Mouse (Mus musculus) forebrain, embryonic 14.5 days (tissue): ENCODE results near the gene Rnf151. TPM values are rescaled to one million over a fixed set of nuclear protein-coding genes. Genes with fewer than 3 reads are reported as not detected.

ENCODE experiments used
- ATAC-seq: fragments of 200-750 bp; cut with Nextera tagmentation; 2 replicates; pipeline ENCODE4 v1.8.0; 2017; ENCODE audit warnings: mild to moderate bottlenecking, moderate library complexity
- DNase-seq: peaks from one replicate; pipeline ENCODE4 v3.0.0-alpha.2; 2015; ENCODE audit warnings: low spot score
- H3K27ac ChIP-seq: fragments of 300-500 bp; sonication (generic); 2 replicates; pipeline ENCODE4 v1.5.1; 2014; ENCODE audit warnings: low read depth, mild to moderate bottlenecking, control low read depth, low read length, moderate library complexity
- H3K27me3 ChIP-seq: fragments of 300-500 bp; sonication (generic); replicated peaks from 2 replicates; pipeline ENCODE4 v1.6.1; 2014; ENCODE audit warnings: low read length, control low read depth, mixed read lengths; ENCODE audit not compliant: control insufficient read depth, insufficient read depth
- H3K36me3 ChIP-seq: fragments of 300-500 bp; sonication (generic); 2 replicates; pipeline ENCODE4 v1.6.1; 2014; ENCODE audit warnings: low read length, control low read depth; ENCODE audit not compliant: control insufficient read depth, insufficient read depth
- H3K4me1 ChIP-seq: fragments of 300-500 bp; sonication (generic); 2 replicates; pipeline ENCODE4 v1.6.1; 2014; ENCODE audit warnings: antibody characterized with exemption, low read length, control low read depth; ENCODE audit not compliant: control insufficient read depth, insufficient read depth
- H3K4me2 ChIP-seq: fragments of 300-500 bp; sonication (generic); 2 replicates; pipeline ENCODE4 v1.6.1; 2014; ENCODE audit warnings: mild to moderate bottlenecking, control low read depth, low read length
- H3K4me3 ChIP-seq: fragments of 300-500 bp; sonication (generic); 2 replicates; pipeline ENCODE4 v1.5.1; 2014; ENCODE audit warnings: low read depth, low read length, control low read depth
- H3K9ac ChIP-seq: fragments of 300-500 bp; sonication (generic); 2 replicates; pipeline ENCODE4 v1.6.1; 2014; ENCODE audit warnings: mild to moderate bottlenecking, low read length, control low read depth, moderate library complexity
- H3K9me3 ChIP-seq: fragments of 300-500 bp; sonication (generic); replicated peaks from 2 replicates; pipeline ENCODE4 v1.6.1; 2016; ENCODE audit warnings: low read length, control low read depth, mixed read lengths; ENCODE audit not compliant: control insufficient read depth
- WGBS: fragments of 180-500 bp; shearing (Covaris S2); extraction: QIAGEN DNeasy Blood & Tissue Kit; methylation state at CpG from one replicate; pipeline ENCODE4 v1.1.7; 2014; 5-methylcytosine and 5-hydroxymethylcytosine counted together
- polyA plus RNA-seq: library from polyadenylated mRNA; unstranded; fragments of >200 nt; fragmentation: Nextera tagmentation; extraction: Ambion mirVana; gene quantifications from 2 replicates; pipeline ENCODE4 v1.2.1, GENCODE M21; 2014

Gene Rnf151
- polyA plus RNA-seq, result not detected in 2 replicates

DNA sequence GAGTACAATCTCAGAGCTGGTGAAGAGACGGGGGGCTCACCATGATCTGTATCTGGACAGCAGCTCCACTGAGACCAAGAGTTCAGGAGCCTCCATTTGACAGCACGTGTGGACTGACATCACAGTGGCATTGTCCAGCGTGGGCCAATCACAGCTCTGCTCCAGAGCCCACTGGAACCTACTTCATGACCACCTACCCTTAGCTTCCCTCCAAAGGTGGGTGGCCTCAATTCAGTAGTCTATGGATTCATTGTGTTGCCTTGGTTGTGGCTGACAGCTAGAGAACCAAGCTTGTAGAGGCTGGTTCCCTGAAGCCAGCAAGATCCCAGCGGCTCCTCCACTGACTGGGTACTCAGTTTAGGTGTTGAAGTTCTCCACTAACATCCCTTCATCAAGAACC lies at the start of gene Rnf151, which contains the start of gene Rps2:
Gene Rnf151 (minus strand): TSS at position 121 of the 400 bp plus-strand sequence.
Gene Rps2 (plus strand): TSS at position 174 of the 400 bp plus-strand sequence.
- no peak within 1 kb of the TSS for H3K27ac ChIP-seq
- ATAC-seq (no peak), DNase-seq (no peak)
- H3K4me3 ChIP-seq, result peak within 1 kb of the TSS; percentile 64
- 86% methylated on average over 4 of the region's 4 CpGs for WGBS
- H3K9ac ChIP-seq, result no peak within 1 kb of the TSS
- peak within 1 kb of the TSS; percentile 57 for H3K4me2 ChIP-seq
- no peaks in the 10 kb centered on the region for H3K9me3 ChIP-seq
- H3K27me3 ChIP-seq, result no peaks in the 10 kb centered on the region
- H3K36me3 ChIP-seq, result peaks cover 39% of the 10 kb centered on the region
- H3K4me1 ChIP-seq, result peaks cover 8% of the 10 kb centered on the region

DNA sequence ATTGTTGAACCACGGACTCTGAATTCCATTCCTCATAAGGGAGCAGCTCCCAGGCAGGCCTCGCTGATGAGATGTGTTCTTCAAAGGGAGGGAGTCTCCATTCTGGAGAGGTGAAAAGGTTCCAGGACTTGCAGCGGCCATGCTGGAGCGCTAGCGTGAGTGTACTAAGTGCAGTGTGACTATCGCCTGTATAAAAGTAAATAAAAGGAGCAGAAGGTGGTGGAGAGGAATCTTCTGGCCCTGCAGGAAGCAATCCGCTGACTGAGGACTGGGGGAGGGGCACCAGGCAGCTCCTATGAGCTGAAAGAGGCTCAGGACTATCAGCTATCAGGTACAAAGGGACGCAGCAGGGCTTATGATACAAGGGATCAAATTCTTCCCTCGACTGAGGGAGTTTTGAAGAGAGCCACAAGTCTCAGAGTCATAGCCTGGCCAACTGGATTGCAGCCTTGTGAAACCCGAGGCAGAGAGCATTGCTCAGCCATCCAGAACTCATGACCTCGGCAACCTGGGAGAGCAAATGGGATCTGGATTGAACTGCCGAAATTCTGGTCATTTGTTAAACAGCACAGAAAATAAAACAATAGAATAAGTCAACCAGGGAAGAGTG lies 48.5 kb upstream of the Rnf151 start:
- 23% methylated on average over 12 of the region's 12 CpGs for WGBS
- no peak overlapping the region for H3K27ac ChIP-seq
- H3K4me1 ChIP-seq, result no peaks in the 10 kb centered on the region
- H3K9ac ChIP-seq, result no peak overlapping the region
- no peaks in the 10 kb centered on the region for H3K9me3 ChIP-seq
- ATAC-seq (no peak), DNase-seq (no peak)
- no peaks in the 10 kb centered on the region for H3K27me3 ChIP-seq
- H3K4me2 ChIP-seq, result no peak overlapping the region
- H3K36me3 ChIP-seq, result no peaks in the 10 kb centered on the region
- no peak overlapping the region for H3K4me3 ChIP-seq

DNA sequence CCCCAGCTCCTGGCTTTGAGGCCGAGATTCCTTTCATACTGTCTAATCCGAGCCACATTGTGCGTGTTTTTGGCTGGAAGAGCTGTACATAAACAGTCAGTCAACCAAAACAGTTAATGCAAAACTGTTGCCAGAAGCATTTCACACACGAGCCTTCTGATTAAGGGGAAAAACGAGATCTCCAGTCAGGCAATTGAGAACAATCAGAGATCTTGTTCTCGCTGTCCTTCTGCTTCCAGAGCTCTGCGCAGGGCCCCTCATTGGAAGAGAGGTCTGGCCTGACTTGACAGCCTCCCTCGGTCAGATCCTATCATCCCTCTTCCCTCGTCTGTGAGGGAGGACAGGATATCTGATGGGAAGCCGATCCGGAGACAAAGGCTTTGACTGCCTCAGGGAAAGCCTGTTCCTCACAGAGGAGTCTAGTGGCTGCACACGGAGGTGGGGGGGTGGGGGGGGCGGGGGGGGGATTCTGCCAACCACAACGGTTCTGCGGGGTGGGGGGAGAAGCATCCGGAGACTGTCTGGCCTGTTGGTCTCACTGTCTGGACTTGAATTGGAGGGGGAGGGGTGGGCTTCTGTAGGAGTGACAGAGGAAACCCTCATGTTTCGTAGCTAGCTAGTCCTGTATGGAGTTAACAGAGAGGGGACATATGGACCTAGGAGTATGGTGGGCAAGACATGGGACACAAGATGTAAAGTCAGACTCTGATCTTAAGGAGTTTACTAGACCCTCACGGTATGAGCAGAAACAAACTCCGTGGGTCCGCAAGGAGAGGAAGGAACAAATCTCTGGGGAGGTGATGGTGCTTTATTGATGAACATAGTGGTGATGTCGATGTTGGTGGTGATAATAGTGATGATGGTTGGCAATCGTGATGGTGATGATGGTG lies 47.4 kb upstream of the Rnf151 start:
- Histone ChIP-seq H3K36me3 (no peaks in the 10 kb centered on the region), H3K4me1 (no peaks in the 10 kb centered on the region), H3K4me2 (no peak overlapping the region), H3K9ac (no peak overlapping the region), H3K27ac (no peak overlapping the region), H3K9me3 (no peaks in the 10 kb centered on the region), H3K4me3 (no peak overlapping the region), H3K27me3 (no peaks in the 10 kb centered on the region)
- WGBS, result 56% methylated on average over 21 of the region's 22 CpGs
- DNase-seq, result peak; percentile 14
- ATAC-seq, result no peak

DNA sequence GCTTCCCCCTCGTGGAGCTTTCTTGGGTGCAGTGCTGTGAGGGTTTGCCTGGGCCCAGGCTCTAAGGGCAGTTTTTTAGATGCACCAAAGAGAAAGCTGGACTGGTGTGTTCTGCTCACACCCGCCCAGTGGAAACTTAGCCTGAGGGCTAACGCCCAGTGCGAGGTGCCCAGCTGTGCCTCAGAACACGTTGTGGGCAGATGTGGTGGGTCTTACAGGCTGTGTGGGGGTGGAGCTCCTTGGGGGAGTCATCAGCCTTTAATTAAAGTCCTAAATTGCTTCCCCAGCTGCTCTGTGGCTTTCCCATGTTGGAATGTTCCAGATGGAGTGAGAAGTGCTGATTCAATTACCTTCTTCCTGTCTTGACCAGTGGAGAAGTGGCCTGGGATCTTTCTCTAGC lies 43.3 kb upstream of the Rnf151 start:
- no peak overlapping the region for H3K4me3 ChIP-seq
- no peaks in the 10 kb centered on the region for H3K9me3 ChIP-seq
- no peak overlapping the region for H3K4me2 ChIP-seq
- H3K9ac ChIP-seq, result no peak overlapping the region
- 56% methylated on average over 5 of the region's 5 CpGs for WGBS
- ATAC-seq, result no peak
- 0 out of 2 replicates have a peak, but pooled peaks cover under 1% of the 10 kb centered on the region for H3K27me3 ChIP-seq
- H3K4me1 ChIP-seq, result no peaks in the 10 kb centered on the region
- no peak overlapping the region for H3K27ac ChIP-seq
- no peak for DNase-seq
- no peaks in the 10 kb centered on the region for H3K36me3 ChIP-seq

DNA sequence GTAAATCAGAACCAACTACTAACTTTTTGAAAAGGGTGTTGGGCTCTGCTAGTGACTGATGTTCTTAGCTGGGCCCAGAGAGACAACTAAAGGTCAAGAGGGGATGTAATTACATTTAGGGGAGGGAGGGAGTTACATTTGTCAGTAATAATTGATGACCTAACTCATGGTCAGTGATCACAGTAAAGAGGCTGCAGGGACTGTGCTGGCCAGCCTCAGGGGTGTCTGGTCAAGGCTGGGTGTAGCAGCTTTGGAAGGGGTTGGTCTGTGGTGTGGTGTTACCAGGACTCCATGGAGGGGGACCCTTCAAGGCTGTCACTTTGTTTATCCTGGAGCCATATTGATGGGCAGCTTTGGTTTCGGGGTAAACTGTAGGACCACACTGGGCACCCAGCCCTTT lies 39.5 kb upstream of the Rnf151 start:
- no peak overlapping the region for H3K27ac ChIP-seq
- no peaks in the 10 kb centered on the region for H3K36me3 ChIP-seq
- no peak overlapping the region for H3K4me2 ChIP-seq
- H3K9me3 ChIP-seq, result no peaks in the 10 kb centered on the region
- DNase-seq, result no peak
- H3K27me3 ChIP-seq, result peaks cover 37% of the 10 kb centered on the region
- ATAC-seq, result no peak
- 100% methylated on average over 1 of the region's 1 CpGs for WGBS
- H3K4me1 ChIP-seq, result peaks cover 7% of the 10 kb centered on the region
- H3K4me3 ChIP-seq, result no peak overlapping the region
- H3K9ac ChIP-seq, result no peak overlapping the region

DNA sequence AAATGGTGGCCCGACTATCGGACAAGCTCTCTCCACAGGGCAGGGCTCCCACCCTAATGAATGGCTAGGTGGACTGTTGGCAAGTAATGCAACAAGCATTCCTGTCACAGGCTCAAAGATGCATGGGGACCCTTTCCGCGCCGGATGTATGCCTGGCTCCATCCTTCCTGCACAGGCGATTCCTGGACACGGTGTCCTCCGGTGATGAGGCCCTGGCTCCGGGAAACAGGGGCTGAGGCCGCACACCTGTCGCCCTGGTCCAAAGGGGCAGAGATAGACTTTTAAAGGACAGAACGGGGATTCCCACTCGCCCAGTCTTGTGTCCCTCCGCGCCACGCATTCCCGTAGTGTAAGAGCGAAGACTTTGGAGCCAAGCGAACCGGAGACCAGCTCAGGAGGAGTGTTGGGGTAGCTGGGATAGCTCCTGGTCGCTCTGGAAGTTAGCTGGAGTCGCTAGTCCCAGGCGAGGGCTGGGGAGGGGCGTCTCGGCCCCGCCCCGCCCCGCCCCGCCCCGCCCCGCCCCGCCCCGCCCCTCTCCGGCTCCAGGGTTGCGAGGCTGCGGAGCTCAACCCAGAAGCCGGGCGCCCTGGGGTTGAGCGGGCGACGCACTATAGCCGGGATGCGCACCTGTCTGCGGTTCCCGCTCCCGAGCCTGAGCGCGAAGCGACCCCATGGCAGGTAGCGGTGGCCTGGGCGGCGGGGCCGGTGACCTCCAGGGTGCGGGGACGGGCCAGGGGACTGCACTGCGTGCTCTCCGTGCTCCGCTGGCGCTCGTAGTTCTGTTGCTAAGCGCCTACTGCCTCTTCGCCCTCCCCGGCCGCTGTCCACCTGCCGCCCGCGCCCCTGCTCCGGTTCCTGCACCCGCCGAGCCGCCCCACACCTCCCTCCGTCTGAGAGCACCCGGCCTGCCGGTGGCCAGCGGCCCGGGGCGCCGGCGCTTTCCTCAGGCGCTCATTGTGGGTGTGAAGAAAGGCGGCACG lies 34.8 kb upstream of the Rnf151 start, which contains the start of gene Hs3st6:
Gene Hs3st6 (plus strand): TSS at position 574 of the 980 bp plus-strand sequence.
- DNase-seq, result peak; percentile 29
- 1% methylated on average over 65 of the region's 82 CpGs for WGBS
- peak within 1 kb of the TSS; percentile 40 for H3K9ac ChIP-seq

DNA sequence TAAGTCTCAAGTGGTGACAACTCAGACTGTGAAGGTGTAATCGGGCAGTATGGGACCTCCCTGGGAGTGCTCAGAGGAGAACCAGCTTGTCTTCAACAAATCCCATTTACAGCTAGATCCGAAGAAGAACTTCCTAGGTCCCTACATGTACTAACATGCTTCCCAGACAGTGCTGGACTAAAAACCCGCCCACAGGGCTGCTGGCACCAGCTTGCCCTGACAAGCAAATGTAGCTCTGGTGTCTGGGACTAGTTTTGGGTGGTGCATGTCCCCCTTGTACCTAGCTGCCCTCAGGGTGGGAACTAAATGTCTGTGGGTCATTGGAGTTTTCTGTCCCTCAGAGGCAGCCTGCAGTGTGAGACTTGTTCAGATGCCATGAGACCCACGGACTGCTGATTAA lies 33.7 kb upstream of the Rnf151 start:
- Histone ChIP-seq H3K27ac (no peak overlapping the region), H3K9me3 (no peaks in the 10 kb centered on the region), H3K4me1 (peaks cover 8% of the 10 kb centered on the region), H3K36me3 (no peaks in the 10 kb centered on the region), H3K9ac (no peak overlapping the region), H3K27me3 (peaks cover 55% of the 10 kb centered on the region), H3K4me3 (no peak overlapping the region), H3K4me2 (no peak overlapping the region)
- no peak for DNase-seq
- ATAC-seq, result no peak
- 16% methylated on average over 4 of the region's 4 CpGs for WGBS

More for the DNA sequence above, 34.8 kb upstream of the Rnf151 start, which contains the start of gene Hs3st6:
- Histone ChIP-seq H3K36me3 (no peaks in the 10 kb centered on the region), H3K27ac (no peak within 1 kb of the TSS), H3K4me1 (peaks cover 8% of the 10 kb centered on the region), H3K4me3 (peak within 1 kb of the TSS; percentile 41), H3K9me3 (no peaks in the 10 kb centered on the region), H3K4me2 (peak within 1 kb of the TSS; percentile 78), H3K27me3 (peaks cover 55% of the 10 kb centered on the region)
- peak; percentile 85 for ATAC-seq

DNA sequence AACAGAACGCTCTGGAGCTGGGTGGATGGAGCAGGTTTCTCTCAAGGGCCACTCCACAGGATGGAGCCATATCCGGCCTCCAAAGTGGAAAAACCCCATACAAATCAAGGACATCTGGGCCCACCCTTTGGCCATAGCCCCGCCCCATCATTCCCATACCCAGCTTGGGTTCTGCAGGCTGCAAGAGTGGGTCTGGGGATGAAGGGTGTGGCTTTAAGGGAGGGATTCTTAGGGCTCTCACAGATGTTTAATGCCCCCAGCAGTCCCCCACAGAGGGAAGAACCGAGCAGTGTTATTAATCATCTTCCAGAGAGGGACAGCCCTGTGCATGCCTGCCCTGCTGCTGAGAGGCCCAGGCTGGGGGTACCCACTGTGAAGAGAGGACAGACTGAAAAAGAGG lies 29.1 kb upstream of the Rnf151 start:
- WGBS, result 50% methylated on average over 4 of the region's 4 CpGs
- Histone ChIP-seq H3K27ac (no peak overlapping the region), H3K27me3 (peaks cover 13% of the 10 kb centered on the region), H3K4me2 (no peak overlapping the region), H3K36me3 (no peaks in the 10 kb centered on the region), H3K9me3 (no peaks in the 10 kb centered on the region), H3K4me1 (no peaks in the 10 kb centered on the region), H3K9ac (no peak overlapping the region), H3K4me3 (no peak overlapping the region)
- ATAC-seq, result no peak
- no peak for DNase-seq
